Comparison of ENCODE assay signal across 17 mouse cellular contexts in genomic region chr19:17247352-17247925, GRCm38 (mm10).
"Had no signal": no experiment of that assay in that cellular context is flagged by ENCODE, and none has a peak within 500 bp of the region (broad histone marks: within the 10 kb centered on the region; RNA-seq: fewer than 3 reads in every experiment).

No protein-coding gene starts in this region.

- H3K27ac ChIP-seq: left cerebral cortex, adult 2 months; limb, embryonic 10.5 days; limb, embryonic 13.5 days; liver, embryonic 12.5 days; liver, embryonic 15.5 days; lung, embryonic 15.5 days; midbrain, embryonic 12.5 days; midbrain, embryonic 15.5 days; neural tube, embryonic 13.5 days; stomach, postnatal 0 days had no signal

- H3K4me3 ChIP-seq: left cerebral cortex, adult 2 months; limb, embryonic 10.5 days; limb, embryonic 13.5 days; liver, embryonic 12.5 days; liver, embryonic 15.5 days; lung, embryonic 15.5 days; midbrain, embryonic 12.5 days; midbrain, embryonic 15.5 days; neural tube, embryonic 13.5 days had no signal

- H3K36me3 ChIP-seq: limb, embryonic 10.5 days; limb, embryonic 13.5 days; liver, embryonic 12.5 days; liver, embryonic 15.5 days; lung, embryonic 15.5 days; midbrain, embryonic 12.5 days; midbrain, embryonic 15.5 days; neural tube, embryonic 13.5 days had no signal

- DNase-seq: kidney, postnatal 10 days; liver; lung, adult 18-20 months; lung, postnatal 14 days; thymus, adult 2 months; thymus, postnatal 14 days; thymus, postnatal 4 days had no signal

- H3K27me3 ChIP-seq: limb, embryonic 13.5 days; liver, embryonic 12.5 days; liver, embryonic 15.5 days; lung, embryonic 15.5 days; midbrain, embryonic 15.5 days; neural tube, embryonic 13.5 days had no signal

- H3K4me1 ChIP-seq: limb, embryonic 10.5 days; lung, embryonic 15.5 days; midbrain, embryonic 12.5 days; midbrain, embryonic 15.5 days; neural tube, embryonic 13.5 days had no signal
